Mouse (Mus musculus) spleen, postnatal 0 days (tissue): Measurements from ENCODE around the gene Dnajb5. TPM values are rescaled to one million over a fixed set of nuclear protein-coding genes. Genes with fewer than 3 reads are reported as not detected.

Experiments
- polyA plus RNA-seq: library from polyadenylated mRNA; unstranded; fragments of >200 nt; fragmentation: Nextera tagmentation; extraction: Ambion mirVana; gene quantifications from 2 replicates; pipeline ENCODE4 v1.2.1, GENCODE M21; 2015

Dnajb5 gene
- polyA plus RNA-seq: 1.1 and 1.4 TPM in 2 replicates

DNA sequence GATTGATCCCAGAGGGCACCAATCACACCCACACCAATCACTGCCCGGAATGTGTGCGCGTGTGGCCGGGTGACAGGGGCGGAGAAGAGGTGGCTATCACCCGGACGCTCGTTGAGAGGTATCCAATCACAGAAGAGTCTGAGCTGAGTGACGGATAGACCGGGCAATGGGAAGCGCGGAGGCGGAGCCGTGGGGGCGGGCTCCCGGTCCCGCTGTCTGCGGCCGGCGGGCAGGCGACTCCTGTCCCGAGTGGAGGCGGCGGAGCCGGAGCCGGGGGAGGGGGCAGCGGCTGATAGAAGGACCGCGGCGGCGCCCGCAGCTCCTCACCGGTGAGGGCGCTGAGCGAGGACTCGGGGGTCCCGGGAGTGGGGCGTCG, at the start of gene Dnajb5:
Gene Dnajb5, plus strand, starts transcription at position 139 of the 376 bp plus-strand sequence.

DNA sequence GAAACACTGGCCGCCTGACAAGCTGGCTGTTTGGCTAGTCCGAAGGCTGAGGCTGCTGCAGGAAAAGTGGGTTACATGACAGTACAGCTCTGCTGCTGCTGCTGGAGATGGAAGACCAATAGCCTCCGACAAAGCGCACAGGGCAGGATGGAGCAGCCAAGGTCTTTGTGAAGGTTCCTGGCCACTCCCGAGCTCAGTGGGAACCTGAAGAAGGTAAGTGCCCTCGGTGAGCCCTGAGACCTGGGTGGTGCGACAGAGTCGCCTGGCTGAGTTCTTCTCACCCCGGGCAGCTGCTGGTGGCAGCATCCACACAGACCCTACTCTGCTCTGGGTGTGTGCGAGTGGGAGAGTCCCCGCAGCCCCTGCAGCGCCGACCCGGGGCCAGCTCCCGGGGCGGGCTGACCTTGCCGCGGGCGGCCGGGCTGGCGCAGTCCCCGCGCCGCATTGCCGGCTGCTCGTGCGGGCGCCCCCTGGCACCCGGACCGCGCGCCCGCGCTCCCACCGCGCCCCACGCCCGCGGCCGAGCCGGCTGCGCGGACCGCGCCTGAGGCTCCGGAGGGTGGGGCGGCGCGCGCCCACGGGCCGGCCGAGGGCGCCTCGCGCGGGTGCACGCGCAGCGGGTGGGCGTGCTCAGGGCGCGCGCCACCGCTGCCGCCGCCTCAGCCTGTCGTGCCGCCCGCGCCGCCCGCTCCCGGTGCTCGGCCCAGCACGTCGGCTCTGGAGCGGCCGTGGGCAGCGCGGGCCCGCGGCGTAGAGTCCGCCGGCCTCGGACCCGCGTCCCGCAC, 32.8 kb upstream of the Dnajb5 start, which contains the start of gene Phf24:
Gene Phf24, plus strand, starts transcription at position 44 of the 785 bp plus-strand sequence.

DNA sequence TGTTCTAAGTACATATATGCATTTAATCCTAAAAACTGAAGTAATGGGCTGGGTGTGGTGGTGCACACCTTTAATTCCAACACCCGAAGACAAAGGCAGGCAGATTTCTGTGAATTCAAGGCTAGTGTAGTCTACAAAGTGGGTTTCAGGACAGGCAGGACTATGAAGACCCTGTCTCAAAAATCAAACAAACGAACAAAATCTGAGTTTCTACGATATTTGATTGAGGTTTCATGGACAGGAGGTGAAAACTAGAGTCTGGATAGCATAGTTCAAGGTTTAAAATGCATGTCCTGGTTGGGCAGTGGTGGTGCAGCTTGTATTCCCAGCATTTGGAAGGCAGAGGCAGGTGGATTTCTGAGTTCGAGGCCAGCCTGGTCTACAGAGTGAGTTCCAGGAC, 19.7 kb downstream of the Dnajb5 start, which contains the start of gene 1700022I11Rik:
Gene 1700022I11Rik, plus strand, starts transcription at position 301 of the 400 bp plus-strand sequence.

DNA sequence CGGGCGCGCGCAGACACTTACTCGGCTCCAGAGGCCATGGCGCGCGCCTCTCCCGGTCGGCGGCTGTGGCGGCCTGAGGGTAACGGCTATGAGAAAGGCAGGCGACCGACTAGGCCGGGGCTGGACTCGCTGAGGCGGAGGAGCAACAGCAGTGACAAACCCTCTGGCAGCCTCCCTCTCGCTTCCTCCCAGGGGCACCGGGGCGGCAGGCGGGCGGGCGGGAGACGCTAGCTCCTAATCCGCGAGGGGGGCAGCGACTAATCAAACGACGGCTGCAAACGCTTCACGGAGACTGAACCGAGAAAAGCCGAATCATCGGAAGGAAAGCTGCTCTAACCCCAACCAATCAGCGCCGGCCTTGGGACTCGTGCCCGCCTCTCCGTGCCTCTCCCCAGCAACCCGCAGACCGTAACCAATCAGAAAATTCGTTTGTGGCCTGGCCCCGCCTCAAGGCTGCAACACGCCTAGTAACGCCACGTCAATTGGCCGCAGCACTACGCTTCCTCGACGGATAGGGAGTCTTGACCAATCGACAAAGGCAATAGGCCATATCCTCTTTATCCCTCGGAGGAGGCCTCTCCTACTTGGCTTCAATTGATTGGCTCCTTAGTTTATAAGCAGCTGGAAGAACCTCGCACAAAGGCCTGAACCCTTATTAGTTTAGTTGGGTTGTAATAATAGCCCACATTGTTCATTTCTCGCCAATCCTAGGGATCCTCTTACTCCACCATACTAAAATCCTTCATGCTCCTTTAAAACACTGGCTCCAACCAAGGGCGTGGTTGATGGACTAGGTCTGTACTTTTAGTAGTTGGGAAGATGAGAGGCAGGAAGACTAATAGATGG, 50.8 kb downstream of the Dnajb5 start, which contains the start of gene Vcp:
Gene Vcp, minus strand, starts transcription at position 367 of the 846 bp plus-strand sequence.

Other genes starting within 250 kb of the Dnajb5 start
- gene 4930578G10Rik, start 214.3 kb upstream of the Dnajb5 start, polyA plus RNA-seq: not detected in 2 replicates
- gene Ccl19, start 193.2 kb upstream of the Dnajb5 start, polyA plus RNA-seq: 1.6 and 2.0 TPM in 2 replicates
- 23.0 and 60.3 TPM in 2 replicates for gene Ccl21a, start 175.8 kb upstream of the Dnajb5 start, polyA plus RNA-seq
- gene Fam205a1, start 95.9 kb upstream of the Dnajb5 start, polyA plus RNA-seq: 0.11 and 0.21 TPM in 2 replicates
- gene Gm12394, start 93.0 kb upstream of the Dnajb5 start, polyA plus RNA-seq: 0.06 TPM in 1 of 2 replicates, not detected in the other
- gene Fam205c, start 75.6 kb upstream of the Dnajb5 start, polyA plus RNA-seq: 0.59 and 0.62 TPM in 2 replicates
- 0.06 and 0.19 TPM in 2 replicates for gene Phf24, start 33.2 kb upstream of the Dnajb5 start, polyA plus RNA-seq
- 0.27 and 0.32 TPM in 2 replicates for gene 1700022I11Rik, start 19.8 kb downstream of the Dnajb5 start, polyA plus RNA-seq
- gene Vcp, start 50.7 kb downstream of the Dnajb5 start, polyA plus RNA-seq: 206 and 208 TPM in 2 replicates
- gene Fancg, start 60.7 kb downstream of the Dnajb5 start, polyA plus RNA-seq: 13.0 and 14.8 TPM in 2 replicates
- 11.3 and 11.4 TPM in 2 replicates for gene Pigo, start 76.0 kb downstream of the Dnajb5 start, polyA plus RNA-seq
- gene Stoml2, start 81.9 kb downstream of the Dnajb5 start, polyA plus RNA-seq: 178 and 205 TPM in 2 replicates
- 19.4 and 20.1 TPM in 2 replicates for gene Fam214b, start 96.4 kb downstream of the Dnajb5 start, polyA plus RNA-seq
- 0.40 and 0.63 TPM in 2 replicates for gene Unc13b, start 109.1 kb downstream of the Dnajb5 start, polyA plus RNA-seq